Mouse (Mus musculus) liver, embryonic 13.5 days (tissue): ENCODE results near the gene Auh. TPM values are rescaled to one million over a fixed set of nuclear protein-coding genes. Genes with fewer than 3 reads are reported as not detected.
A peak's percentile ranks its signal among the peaks of the same experiment; 100 is the strongest.

Source experiments
- ATAC-seq: fragments of 200-750 bp; cut with Nextera tagmentation; 2 replicates; pipeline ENCODE4 v1.8.0; 2017; ENCODE audit warnings: low read depth, mild to moderate bottlenecking, moderate number of reproducible peaks, moderate library complexity
- DNase-seq: peaks from one replicate; pipeline ENCODE4 v3.0.0; 2022
- H3K27ac ChIP-seq: fragments of 300-500 bp; sonication (generic); 2 replicates; pipeline ENCODE4 v1.5.1; 2015; ENCODE audit warnings: moderate library complexity, mild to moderate bottlenecking, inconsistent platforms
- H3K27me3 ChIP-seq: fragments of 300-500 bp; sonication (generic); 2 replicates; pipeline ENCODE4 v1.6.1; 2015; ENCODE audit warnings: mild to moderate bottlenecking, inconsistent platforms
- H3K36me3 ChIP-seq: fragments of 300-500 bp; sonication (generic); 2 replicates; pipeline ENCODE4 v1.6.1; 2015; ENCODE audit warnings: mild to moderate bottlenecking, inconsistent platforms
- H3K4me1 ChIP-seq: fragments of 300-500 bp; sonication (generic); replicated peaks from 2 replicates; pipeline ENCODE4 v1.6.1; 2015; ENCODE audit warnings: inconsistent platforms
- H3K4me2 ChIP-seq: fragments of 300-500 bp; sonication (generic); 2 replicates; pipeline ENCODE4 v1.6.1; 2015; ENCODE audit warnings: inconsistent platforms, mild to moderate bottlenecking, moderate library complexity
- H3K4me3 ChIP-seq: fragments of 300-500 bp; sonication (generic); replicated peaks from 2 replicates; pipeline ENCODE4 v1.5.1; 2015; ENCODE audit warnings: mild to moderate bottlenecking, inconsistent platforms
- H3K9ac ChIP-seq: fragments of 300-500 bp; sonication (generic); 2 replicates; pipeline ENCODE4 v1.6.1; 2015; ENCODE audit warnings: mild to moderate bottlenecking, inconsistent platforms
- H3K9me3 ChIP-seq: fragments of 300-500 bp; sonication (generic); replicated peaks from 2 replicates; pipeline ENCODE4 v1.6.1; 2016; ENCODE audit warnings: inconsistent platforms
- WGBS: fragments of 180-500 bp; shearing (Covaris S2); methylation state at CpG from one replicate; pipeline ENCODE4 v1.1.7; 2015; ENCODE audit not compliant: insufficient replicate concordance; 5-methylcytosine and 5-hydroxymethylcytosine counted together
- polyA plus RNA-seq: library from polyadenylated mRNA; unstranded; fragments of >200 nt; fragmentation: Nextera tagmentation; extraction: Ambion mirVana; gene quantifications from 2 replicates; pipeline ENCODE4 v1.2.1, GENCODE M21; 2015

The Auh gene
- polyA plus RNA-seq, 1 experiment from 2014 or later = 28.9 TPM

GRCm38 (mm10) chr13:52921065-52921825 lies 8.2 kb downstream of the Auh start:
- no peak overlapping the region for H3K4me3 ChIP-seq
- no peak overlapping the region for H3K4me2 ChIP-seq
- H3K27ac ChIP-seq = no peak overlapping the region
- no peaks in the 10 kb centered on the region for H3K9me3 ChIP-seq
- ATAC-seq = no peak
- no peak for DNase-seq
- 75% methylated on average over 7 of the region's 7 CpGs for WGBS
- no peak overlapping the region for H3K9ac ChIP-seq
- H3K36me3 ChIP-seq = 0 out of 2 replicates have a peak, but pooled peaks cover 4% of the 10 kb centered on the region
- H3K4me1 ChIP-seq = peaks cover 21% of the 10 kb centered on the region
- no peaks in the 10 kb centered on the region for H3K27me3 ChIP-seq

- no peak overlapping the region for H3K4me2 ChIP-seq
- 0 out of 2 replicates have a peak, but pooled peaks cover 4% of the 10 kb centered on the region for H3K36me3 ChIP-seq
- DNase-seq (no peak), ATAC-seq (no peak)
- peaks cover 21% of the 10 kb centered on the region for H3K4me1 ChIP-seq
- H3K4me3 ChIP-seq = no peak overlapping the region
- H3K27ac ChIP-seq = no peak overlapping the region
- no peak overlapping the region for H3K9ac ChIP-seq
- 68% methylated on average over 10 of the region's 10 CpGs for WGBS
- H3K9me3 ChIP-seq = no peaks in the 10 kb centered on the region
- no peaks in the 10 kb centered on the region for H3K27me3 ChIP-seq
These were observed 9.6 kb downstream of the Auh start for GRCm38 (mm10) chr13:52919790-52920352.

GRCm38 (mm10) chr13:52918333-52918732 lies 11.1 kb downstream of the Auh start:
- WGBS = 91% methylated on average over 5 of the region's 5 CpGs
- Histone ChIP-seq H3K27ac (no peak overlapping the region), H3K27me3 (no peaks in the 10 kb centered on the region), H3K36me3 (0 out of 2 replicates have a peak, but pooled peaks cover 4% of the 10 kb centered on the region), H3K4me1 (peaks cover 21% of the 10 kb centered on the region), H3K4me2 (no peak overlapping the region), H3K9ac (no peak overlapping the region), H3K4me3 (no peak overlapping the region), H3K9me3 (no peaks in the 10 kb centered on the region)
- no peak for DNase-seq
- ATAC-seq = no peak

- Histone ChIP-seq H3K27ac (no peak overlapping the region), H3K9ac (no peak overlapping the region), H3K4me1 (no peaks in the 10 kb centered on the region), H3K4me2 (no peak overlapping the region), H3K9me3 (no peaks in the 10 kb centered on the region), H3K4me3 (no peak overlapping the region), H3K36me3 (peaks cover 7% of the 10 kb centered on the region; the same call in 1 of the 2 replicates), H3K27me3 (no peaks in the 10 kb centered on the region)
- 68% methylated on average over 19 of the region's 19 CpGs for WGBS
- no peak for DNase-seq
- ATAC-seq = no peak
These were observed 14.8 kb downstream of the Auh start for GRCm38 (mm10) chr13:52914591-52915110.

- no peak for ATAC-seq
- WGBS = 68% methylated on average over 7 of the region's 7 CpGs
These were observed 15.6 kb downstream of the Auh start for GRCm38 (mm10) chr13:52913926-52914325.

DNA sequence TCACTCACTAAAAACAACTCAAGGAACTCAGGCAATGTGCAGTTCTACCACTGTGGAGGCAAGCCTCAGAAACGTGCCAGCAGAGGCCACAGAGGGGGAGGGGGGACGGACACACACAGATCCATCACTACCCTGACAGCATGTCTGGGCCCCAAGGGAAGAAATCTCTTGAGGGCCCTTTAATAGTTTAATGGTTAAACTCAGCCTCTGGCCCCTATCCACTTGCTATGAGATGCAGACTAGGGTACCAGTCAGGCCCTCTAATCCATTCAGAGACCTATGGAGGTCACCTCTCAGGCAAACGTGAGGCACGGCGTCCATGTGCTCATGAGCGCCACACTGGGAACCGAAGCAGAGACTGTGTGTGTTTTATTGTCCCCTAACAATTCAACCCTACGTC lies 17.0 kb downstream of the Auh start:
- no peak for ATAC-seq
- Histone ChIP-seq H3K4me2 (no peak overlapping the region), H3K9ac (no peak overlapping the region), H3K4me1 (no peaks in the 10 kb centered on the region), H3K4me3 (no peak overlapping the region), H3K36me3 (peaks cover 16% of the 10 kb centered on the region), H3K9me3 (no peaks in the 10 kb centered on the region), H3K27ac (no peak overlapping the region), H3K27me3 (no peaks in the 10 kb centered on the region)
- WGBS = 73% methylated on average over 8 of the region's 8 CpGs
- no peak for DNase-seq

More at GRCm38 (mm10) chr13:52913926-52914325, 15.6 kb downstream of the Auh start:
- peaks cover 8% of the 10 kb centered on the region for H3K36me3 ChIP-seq
- H3K9me3 ChIP-seq = no peaks in the 10 kb centered on the region
- no peaks in the 10 kb centered on the region for H3K4me1 ChIP-seq
- no peak overlapping the region for H3K4me3 ChIP-seq
- DNase-seq = no peak
- no peak overlapping the region for H3K27ac ChIP-seq
- no peaks in the 10 kb centered on the region for H3K27me3 ChIP-seq
- H3K9ac ChIP-seq = no peak overlapping the region
- H3K4me2 ChIP-seq = no peak overlapping the region

DNA sequence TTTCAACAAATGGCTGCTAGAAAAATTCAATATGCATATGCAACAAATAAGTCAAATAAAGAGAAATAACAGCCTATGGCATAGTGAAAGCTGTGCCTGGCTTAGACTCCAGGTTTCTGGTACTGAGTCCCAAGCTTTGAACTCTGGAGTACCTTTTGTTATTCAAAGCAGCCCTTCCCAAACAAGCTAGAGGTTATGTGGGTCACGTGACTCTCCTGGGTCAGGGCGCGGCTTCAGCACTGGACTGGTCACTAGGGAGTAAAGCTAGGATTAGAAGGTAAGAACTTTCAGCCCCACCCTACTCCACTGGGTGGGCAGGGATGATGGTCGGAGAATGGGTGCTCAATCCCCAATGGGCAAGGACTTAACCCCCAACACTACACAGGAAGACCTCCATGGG lies 18.2 kb downstream of the Auh start:
- H3K27me3 ChIP-seq = no peaks in the 10 kb centered on the region
- H3K4me1 ChIP-seq = no peaks in the 10 kb centered on the region
- H3K36me3 ChIP-seq = peaks cover 24% of the 10 kb centered on the region
- no peaks in the 10 kb centered on the region for H3K9me3 ChIP-seq
- H3K9ac ChIP-seq = no peak overlapping the region
- DNase-seq (no peak), ATAC-seq (no peak)
- WGBS = 79% methylated on average over 4 of the region's 4 CpGs
- H3K4me2 ChIP-seq = no peak overlapping the region
- H3K27ac ChIP-seq = no peak overlapping the region
- no peak overlapping the region for H3K4me3 ChIP-seq

DNA sequence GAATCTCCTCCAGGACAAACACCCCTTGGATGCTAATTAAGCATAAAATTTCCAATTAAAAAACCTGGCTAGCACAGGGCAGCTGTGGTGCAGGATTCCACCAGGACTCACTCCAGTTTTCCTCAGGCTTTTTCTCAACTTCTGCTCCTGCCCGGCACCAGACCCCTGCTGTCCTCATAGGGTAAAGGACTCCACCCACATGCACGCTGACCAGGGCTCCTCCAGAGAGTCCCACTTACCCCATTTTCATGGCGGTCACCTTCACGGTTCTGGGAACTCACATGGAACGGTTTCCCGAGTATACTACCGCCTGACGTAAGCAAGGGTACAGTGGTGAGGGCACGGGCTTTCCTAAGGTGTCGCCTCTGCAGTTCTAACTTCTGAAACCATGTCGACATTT lies 23.2 kb downstream of the Auh start:
- WGBS = 82% methylated on average over 11 of the region's 11 CpGs
- no peak for DNase-seq
- Histone ChIP-seq H3K9ac (no peak overlapping the region), H3K4me1 (peaks cover 15% of the 10 kb centered on the region), H3K27ac (no peak overlapping the region), H3K9me3 (no peaks in the 10 kb centered on the region), H3K36me3 (peaks cover 24% of the 10 kb centered on the region), H3K4me2 (no peak overlapping the region), H3K27me3 (no peaks in the 10 kb centered on the region), H3K4me3 (no peak overlapping the region)
- ATAC-seq = no peak

GRCm38 (mm10) chr13:52904175-52904574 lies 25.3 kb downstream of the Auh start:
- Histone ChIP-seq H3K4me1 (peaks cover 15% of the 10 kb centered on the region), H3K27ac (0 out of 2 replicates have a peak overlapping the region, but pooled peaks have one; percentile 0), H3K9me3 (no peaks in the 10 kb centered on the region), H3K27me3 (no peaks in the 10 kb centered on the region), H3K36me3 (peaks cover 21% of the 10 kb centered on the region), H3K9ac (no peak overlapping the region), H3K4me2 (no peak overlapping the region), H3K4me3 (no peak overlapping the region)
- 52% methylated on average over 6 of the region's 6 CpGs for WGBS
- DNase-seq (no peak), ATAC-seq (no peak)

GRCm38 (mm10) chr13:52903767-52904166 lies 25.7 kb downstream of the Auh start:
- no peak for ATAC-seq
- H3K4me3 ChIP-seq = no peak overlapping the region
- WGBS = 19% methylated on average over 10 of the region's 10 CpGs

DNA sequence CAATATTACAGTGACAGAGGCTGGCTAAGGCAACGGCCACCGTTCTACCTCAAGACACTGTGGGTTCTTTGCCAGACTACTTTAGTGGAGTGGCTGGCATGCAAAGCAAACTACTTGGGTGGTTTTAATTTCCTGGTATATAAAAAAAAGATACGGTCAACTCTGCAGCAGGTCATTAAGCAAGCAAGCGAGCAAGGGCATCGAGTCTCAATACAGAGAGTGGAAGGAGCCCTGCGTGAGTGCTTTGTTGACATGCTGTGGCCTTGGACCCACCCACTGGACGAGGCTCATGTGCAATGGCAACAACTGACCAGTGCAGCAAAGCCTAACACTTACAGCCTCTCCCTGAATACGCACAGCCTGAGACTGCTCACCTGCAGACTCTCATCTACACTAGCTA lies 27.0 kb downstream of the Auh start:
- no peak overlapping the region for H3K4me3 ChIP-seq
- ATAC-seq = 0 out of 2 replicates have a peak, but pooled peaks have one; percentile 20
- H3K9ac ChIP-seq = no peak overlapping the region
- DNase-seq = no peak
- no peaks in the 10 kb centered on the region for H3K27me3 ChIP-seq
- peaks cover 15% of the 10 kb centered on the region for H3K4me1 ChIP-seq
- whole genome bisulfite sequencing = 77% methylated on average over 8 of the region's 8 CpGs
- H3K27ac ChIP-seq = no peak overlapping the region
- H3K9me3 ChIP-seq = no peaks in the 10 kb centered on the region
- H3K36me3 ChIP-seq = peaks cover 14% of the 10 kb centered on the region
- no peak overlapping the region for H3K4me2 ChIP-seq

More at GRCm38 (mm10) chr13:52903767-52904166, 25.7 kb downstream of the Auh start:
- DNase-seq = no peak
- H3K27ac ChIP-seq = 0 out of 2 replicates have a peak overlapping the region, but pooled peaks have one; percentile 0
- H3K9ac ChIP-seq = no peak overlapping the region
- peaks cover 15% of the 10 kb centered on the region for H3K4me1 ChIP-seq
- no peaks in the 10 kb centered on the region for H3K27me3 ChIP-seq
- H3K9me3 ChIP-seq = no peaks in the 10 kb centered on the region
- peaks cover 19% of the 10 kb centered on the region for H3K36me3 ChIP-seq
- H3K4me2 ChIP-seq = no peak overlapping the region
